Mouse (Mus musculus) lung, embryonic 16.5 days (tissue): Measurements from ENCODE around the gene Lzts2. TPM values are rescaled to one million over a fixed set of nuclear protein-coding genes. Genes with fewer than 3 reads are reported as not detected.
A peak's percentile ranks its signal among the peaks of the same experiment; 100 is the strongest.

Experiments used
- ATAC-seq: fragments of 200-750 bp; cut with Nextera tagmentation; 2 replicates; pipeline ENCODE4 v1.8.0; 2017; ENCODE audit warnings: low read depth, mild to moderate bottlenecking, moderate library complexity
- H3K27ac ChIP-seq: fragments of 300-500 bp; sonication (generic); 2 replicates; pipeline ENCODE4 v1.5.1; 2014; ENCODE audit warnings: mild to moderate bottlenecking, control low read depth, low read length
- H3K27me3 ChIP-seq: fragments of 300-500 bp; sonication (generic); 2 replicates; pipeline ENCODE4 v1.6.1; 2014; ENCODE audit warnings: low read depth, low read length, mixed read lengths; ENCODE audit not compliant: control insufficient read depth, insufficient read depth
- H3K36me3 ChIP-seq: fragments of 300-500 bp; sonication (generic); 2 replicates; pipeline ENCODE4 v1.6.1; 2014; ENCODE audit warnings: low read length; ENCODE audit not compliant: control insufficient read depth, insufficient read depth
- H3K4me1 ChIP-seq: fragments of 300-500 bp; sonication (generic); replicated peaks from 2 replicates; pipeline ENCODE4 v1.6.1; 2014; ENCODE audit warnings: low read length, mixed read lengths; ENCODE audit not compliant: control insufficient read depth, insufficient read depth
- H3K4me2 ChIP-seq: fragments of 300-500 bp; sonication (generic); 2 replicates; pipeline ENCODE4 v1.6.1; 2014; ENCODE audit warnings: low read depth, low read length, control low read depth
- H3K4me3 ChIP-seq: fragments of 300-500 bp; sonication (generic); 2 replicates; pipeline ENCODE4 v1.5.1; 2014; ENCODE audit warnings: mild to moderate bottlenecking, low read length, control low read depth
- H3K9ac ChIP-seq: fragments of 300-500 bp; sonication (generic); 2 replicates; pipeline ENCODE4 v1.6.1; 2014; ENCODE audit warnings: low read length, control low read depth
- H3K9me3 ChIP-seq: fragments of 300-500 bp; sonication (generic); 2 replicates; pipeline ENCODE4 v1.6.1; 2016; ENCODE audit warnings: low read length; ENCODE audit not compliant: control insufficient read depth
- WGBS: fragments of 180-500 bp; shearing (Covaris S2); extraction: QIAGEN DNeasy Blood & Tissue Kit; methylation state at CpG from one replicate; pipeline ENCODE4 v1.1.7; 2014; 5-methylcytosine and 5-hydroxymethylcytosine counted together
- polyA plus RNA-seq: library from polyadenylated mRNA; unstranded; fragments of >200 nt; fragmentation: Nextera tagmentation; extraction: Ambion mirVana; gene quantifications from 2 replicates; pipeline ENCODE4 v1.2.1, GENCODE M21; 2015

Lzts2 gene
- polyA plus RNA-seq, 1 experiment from 2014 or later = 50.1 TPM

- no peak for ATAC-seq
- peak overlapping the region; percentile 94 for H3K4me2 ChIP-seq
- H3K27ac ChIP-seq = peak overlapping the region; percentile 78; the same call in 1 of the 2 replicates
- no peaks in the 10 kb centered on the region for H3K9me3 ChIP-seq
- H3K27me3 ChIP-seq = no peaks in the 10 kb centered on the region
- H3K4me3 ChIP-seq = peak overlapping the region; percentile 98
- peaks cover 19% of the 10 kb centered on the region for H3K4me1 ChIP-seq
- 67% methylated on average over 20 of the region's 20 CpGs for WGBS
- H3K9ac ChIP-seq = peak overlapping the region; percentile 89
- H3K36me3 ChIP-seq = peaks cover 28% of the 10 kb centered on the region
These were observed 6.6 kb upstream of the Lzts2 start for GRCm38 (mm10) chr19:45007425-45008191.

DNA sequence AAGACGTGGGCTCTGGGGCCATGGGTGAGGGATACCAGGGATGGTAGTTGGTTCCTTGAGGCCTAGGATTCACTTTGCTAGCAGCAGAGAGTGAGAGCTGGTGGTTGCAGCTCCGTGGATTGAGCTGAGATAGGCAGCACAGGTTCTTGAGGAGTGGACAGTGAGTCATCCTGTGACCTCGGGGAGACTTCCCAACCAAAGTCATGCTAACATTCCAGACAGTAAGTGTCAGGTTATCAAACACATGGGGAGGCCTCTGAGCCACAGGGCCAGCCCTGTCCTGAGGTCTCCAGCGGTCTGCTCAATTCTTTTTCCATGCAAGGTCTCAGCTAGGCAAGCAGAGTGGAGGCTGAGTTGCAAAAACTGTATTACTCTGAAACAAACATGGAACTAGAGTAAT is 3.6 kb upstream of the Lzts2 start:
- H3K4me1 ChIP-seq = peaks cover 31% of the 10 kb centered on the region
- H3K9ac ChIP-seq = no peak overlapping the region
- H3K4me3 ChIP-seq = no peak overlapping the region
- H3K9me3 ChIP-seq = no peaks in the 10 kb centered on the region
- 84% methylated on average over 4 of the region's 4 CpGs for WGBS
- H3K36me3 ChIP-seq = peaks cover 19% of the 10 kb centered on the region
- no peak overlapping the region for H3K4me2 ChIP-seq
- no peak overlapping the region for H3K27ac ChIP-seq
- H3K27me3 ChIP-seq = no peaks in the 10 kb centered on the region
- ATAC-seq = no peak

GRCm38 (mm10) chr19:45012219-45012618 is 2.0 kb upstream of the Lzts2 start:
- H3K27ac ChIP-seq = no peak overlapping the region
- H3K4me1 ChIP-seq = peaks cover 33% of the 10 kb centered on the region
- H3K4me2 ChIP-seq = no peak overlapping the region
- H3K4me3 ChIP-seq = no peak overlapping the region
- peaks cover 19% of the 10 kb centered on the region for H3K36me3 ChIP-seq
- H3K27me3 ChIP-seq = no peaks in the 10 kb centered on the region
- no peak overlapping the region for H3K9ac ChIP-seq
- no peak for ATAC-seq
- WGBS = 84% methylated on average over 8 of the region's 8 CpGs
- H3K9me3 ChIP-seq = no peaks in the 10 kb centered on the region

DNA sequence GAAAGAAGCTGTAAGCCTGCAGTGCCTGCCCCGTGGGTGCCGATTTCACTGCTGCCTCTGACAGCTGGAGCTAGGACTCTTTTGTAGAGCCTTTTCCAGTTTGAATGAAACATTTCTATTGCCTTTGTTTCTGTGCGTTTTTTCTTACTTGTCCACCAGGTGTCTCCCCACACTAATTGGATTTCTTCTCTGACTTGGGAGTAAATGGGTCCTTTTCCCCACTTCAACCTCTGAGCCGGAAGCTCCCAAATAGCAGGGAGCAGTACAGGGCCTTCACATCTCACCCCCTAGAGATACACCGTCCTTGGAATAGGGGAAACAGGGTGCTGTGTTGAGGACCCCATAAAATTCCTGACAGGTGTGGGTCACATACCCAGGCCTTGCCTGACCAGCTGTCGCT is 1.6 kb upstream of the Lzts2 start:
- WGBS = 29% methylated on average over 6 of the region's 6 CpGs
- no peak overlapping the region for H3K4me3 ChIP-seq
- H3K27me3 ChIP-seq = no peaks in the 10 kb centered on the region
- H3K9ac ChIP-seq = no peak overlapping the region
- H3K9me3 ChIP-seq = no peaks in the 10 kb centered on the region
- H3K4me1 ChIP-seq = peaks cover 31% of the 10 kb centered on the region
- ATAC-seq = no peak
- H3K36me3 ChIP-seq = peaks cover 19% of the 10 kb centered on the region
- no peak overlapping the region for H3K4me2 ChIP-seq
- H3K27ac ChIP-seq = peak overlapping the region; percentile 29; the same call in 1 of the 2 replicates

DNA sequence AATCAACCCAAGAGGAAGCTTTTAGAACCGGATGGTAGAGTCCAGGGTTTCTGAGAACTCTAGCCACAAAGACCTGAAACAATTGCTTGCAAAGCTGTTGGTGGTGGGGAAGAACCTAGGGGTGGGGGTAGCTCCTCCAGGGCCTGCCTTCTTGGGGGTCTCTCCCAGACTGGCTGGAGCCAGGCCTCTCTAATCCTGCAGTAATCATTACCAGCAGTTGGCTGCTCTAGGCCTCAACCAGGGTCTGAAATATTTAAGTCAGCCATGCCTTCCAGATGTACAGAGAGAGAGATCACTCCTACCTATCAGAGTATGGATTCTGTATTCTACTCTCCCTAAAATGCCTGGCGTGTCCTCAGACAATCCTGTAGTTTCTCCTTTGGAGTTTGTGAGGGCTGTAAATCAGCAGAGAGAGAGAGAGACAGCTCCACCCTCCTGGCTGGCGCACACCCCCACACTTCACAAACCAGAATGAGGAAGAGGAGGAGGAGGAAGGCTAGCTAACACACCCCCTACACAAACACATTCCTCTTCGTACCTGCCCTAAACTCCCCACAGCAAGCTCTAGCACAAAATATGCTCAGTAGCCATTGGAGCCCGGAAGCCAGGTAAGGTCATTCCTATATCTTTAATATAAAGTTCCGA is 511 bp upstream of the Lzts2 start:
- H3K9ac ChIP-seq = peak overlapping the region; percentile 11; the same call in 1 of the 2 replicates
- no peaks in the 10 kb centered on the region for H3K9me3 ChIP-seq
- no peaks in the 10 kb centered on the region for H3K27me3 ChIP-seq
- H3K4me1 ChIP-seq = peaks cover 25% of the 10 kb centered on the region
- 57% methylated on average over 6 of the region's 6 CpGs for WGBS
- H3K4me3 ChIP-seq = no peak overlapping the region
- no peak overlapping the region for H3K4me2 ChIP-seq
- no peak for ATAC-seq
- H3K36me3 ChIP-seq = peaks cover 19% of the 10 kb centered on the region
- H3K27ac ChIP-seq = peak overlapping the region; percentile 100

- Histone ChIP-seq H3K9me3 (no peaks in the 10 kb centered on the region), H3K27ac (peak overlapping the region; percentile 100), H3K4me1 (peaks cover 38% of the 10 kb centered on the region), H3K4me2 (peak overlapping the region; percentile 97), H3K4me3 (peak overlapping the region; percentile 69), H3K27me3 (no peaks in the 10 kb centered on the region), H3K36me3 (peaks cover 18% of the 10 kb centered on the region), H3K9ac (peak overlapping the region; percentile 90)
- ATAC-seq = peak; percentile 6
- WGBS = under 1% methylated on average over 25 of the region's 25 CpGs
These were observed 778 bp downstream of the Lzts2 start for GRCm38 (mm10) chr19:45014981-45015402.

DNA sequence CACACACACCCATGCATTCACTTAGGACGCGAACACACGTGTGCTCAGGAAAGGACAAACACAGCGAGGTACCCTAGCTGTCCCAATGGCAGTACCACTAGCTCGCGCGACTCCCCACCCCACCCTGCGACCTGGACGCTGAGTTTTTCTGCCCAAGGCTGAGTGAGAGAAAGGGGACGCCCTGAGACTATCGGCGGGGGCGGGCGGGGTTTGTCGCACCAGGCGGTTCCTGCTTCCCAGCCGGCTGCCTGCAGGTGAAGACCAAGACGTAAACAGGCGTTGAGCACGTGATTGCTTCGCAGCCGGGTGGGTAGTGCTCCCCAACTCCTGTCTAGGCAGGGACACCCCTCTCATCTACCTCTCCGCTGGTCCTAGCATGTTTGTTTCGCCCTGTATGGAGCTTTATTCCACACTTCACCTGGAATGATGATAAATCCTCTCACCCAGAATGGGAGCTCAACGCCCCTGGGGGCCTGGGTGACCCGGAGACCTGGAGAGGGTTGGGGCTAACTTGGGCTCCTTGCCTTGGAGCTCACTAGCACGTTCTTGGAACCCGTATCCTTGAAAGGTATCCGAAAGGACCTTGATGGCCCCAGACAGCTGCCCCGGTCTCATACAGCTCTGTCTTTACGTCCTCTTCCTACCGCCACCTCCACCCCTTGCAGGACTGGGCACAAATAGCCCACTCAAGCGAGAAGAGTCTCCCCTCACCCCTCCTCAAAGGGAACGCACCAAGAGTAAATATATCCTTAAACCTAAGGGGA is 1.5 kb downstream of the Lzts2 start:
- Histone ChIP-seq H3K27me3 (no peaks in the 10 kb centered on the region), H3K27ac (peak overlapping the region; percentile 100), H3K4me3 (peak overlapping the region; percentile 69), H3K4me2 (peak overlapping the region; percentile 97), H3K9ac (peak overlapping the region; percentile 90), H3K36me3 (peaks cover 11% of the 10 kb centered on the region), H3K4me1 (peaks cover 45% of the 10 kb centered on the region), H3K9me3 (no peaks in the 10 kb centered on the region)
- WGBS = under 1% methylated on average over 34 of the region's 34 CpGs
- ATAC-seq = no peak

DNA sequence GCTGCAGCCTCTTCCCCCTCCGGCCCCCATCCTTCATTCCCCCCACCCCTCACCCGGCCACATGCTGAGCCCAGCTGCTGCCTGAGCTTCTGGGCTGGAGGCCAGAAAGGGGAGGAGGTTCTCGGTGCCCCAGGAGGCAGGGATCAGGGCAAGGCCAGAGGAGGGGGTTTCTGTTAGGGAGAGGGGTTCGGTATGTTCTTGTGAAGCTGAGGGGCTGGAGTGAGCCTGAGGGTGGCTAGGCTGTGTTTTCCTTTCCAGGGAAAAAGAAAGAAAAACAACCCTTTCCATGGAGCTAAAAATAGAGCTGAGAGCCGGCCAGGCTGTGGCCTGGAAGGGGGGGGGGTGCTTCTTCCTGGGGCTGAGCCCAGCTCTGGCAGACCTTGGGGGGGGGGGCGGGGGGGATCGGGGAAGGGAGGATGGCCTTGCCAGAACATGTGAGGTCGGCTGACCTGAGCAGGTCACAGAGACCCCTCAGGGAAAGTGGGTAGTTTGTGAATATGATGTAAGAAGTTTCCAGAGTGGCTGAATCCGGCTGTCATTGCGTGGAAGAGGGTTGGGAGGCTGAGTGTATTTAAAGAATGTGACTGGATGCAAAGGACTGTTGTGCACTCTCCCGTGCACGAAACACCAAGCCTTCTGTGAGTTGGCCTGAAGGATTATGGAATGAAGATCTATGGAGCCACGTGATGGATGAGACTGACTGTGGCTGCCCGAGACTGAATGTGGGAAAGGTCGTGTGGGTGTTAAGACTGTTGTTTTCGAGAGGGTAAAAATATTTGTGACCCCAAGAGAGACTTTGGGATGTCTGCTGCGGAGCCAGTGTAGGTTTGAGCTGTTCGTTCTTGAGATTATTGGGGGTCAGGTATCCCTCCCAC is 2.4 kb downstream of the Lzts2 start:
- WGBS = under 1% methylated on average over 17 of the region's 18 CpGs
- peak overlapping the region; percentile 100 for H3K27ac ChIP-seq
- H3K27me3 ChIP-seq = no peaks in the 10 kb centered on the region
- peak overlapping the region; percentile 97 for H3K4me2 ChIP-seq
- no peaks in the 10 kb centered on the region for H3K9me3 ChIP-seq
- peaks cover 3% of the 10 kb centered on the region for H3K36me3 ChIP-seq
- peak; percentile 53 for ATAC-seq
- H3K9ac ChIP-seq = peak overlapping the region; percentile 90
- H3K4me1 ChIP-seq = peaks cover 54% of the 10 kb centered on the region
- peak overlapping the region; percentile 69 for H3K4me3 ChIP-seq
